Mouse (Mus musculus) thymus, adult 2 months (tissue): ENCODE measurements around the gene Sema3d.

Experiments used
- CTCF ChIP-seq: fragments of 200-500 bp; IDR thresholded peaks from 2 replicates; pipeline ENCODE4 v1.5.1; 2012; ENCODE audit warnings: mild to moderate bottlenecking, control low read depth, low read length, moderate library complexity, borderline replicate concordance; ENCODE audit not compliant: control insufficient read depth, poor library complexity, insufficient read depth; ENCODE audit errors: extremely low read depth
- POLR2A ChIP-seq: fragments of 200-500 bp; IDR thresholded peaks from 2 replicates; pipeline ENCODE4 v1.6.1; 2012; ENCODE audit warnings: mild to moderate bottlenecking, low read length, control low read depth, moderate library complexity; ENCODE audit not compliant: control insufficient read depth, poor library complexity, insufficient read depth; ENCODE audit errors: extremely low read depth

- TF ChIP-seq CTCF (no peak), POLR2A (no peak)
Observed at GRCm38 (mm10) chr5:12442176-12443105, 59.3 kb downstream of the Sema3d start.
